Mouse (Mus musculus) megakaryocyte-erythroid progenitor cell, adult 5-6 weeks (primary cell): ENCODE results near the gene Arhgef1. TPM values are rescaled to one million over a fixed set of nuclear protein-coding genes. Genes with fewer than 3 reads are reported as not detected.
A peak's percentile ranks its signal among the peaks of the same experiment; 100 is the strongest.

Experiments used
- ATAC-seq: replicated peaks from 2 replicates; pipeline ENCODE4 v1.8.0; 2016; ENCODE audit warnings: mild to moderate bottlenecking, inconsistent platforms; ENCODE audit not compliant: severe bottlenecking, poor library complexity, low FRiP score, low TSS enrichment
- total RNA-seq, 2 experiments: library from RNA; stranded (forward) in 1 of 2; stranded (reverse) in 1 of 2; fragments of 200-1000, 215-1000 nt in 1 of 2; fragments of >200 nt in 1 of 2; fragmentation: Nextera tagmentation in 1 of 2; gene quantifications; 2 replicates each; pipeline ENCODE4 v1.2.3; 2014 to 2017

Gene Arhgef1
- total RNA-seq (2014; fragmentation: Nextera tagmentation) (104 and 120 TPM in 2 replicates), total RNA-seq (2017) (21.9 and 32.8 TPM in 2 replicates)

- 0 out of 2 replicates have a peak, but pooled peaks have one; percentile 24 for ATAC-seq
These were observed at the start of gene Arhgef1 for GRCm38 (mm10) chr7:24902630-24903443. Arhgef1 (plus strand) TSS chr7:24902912.

GRCm38 (mm10) chr7:24853233-24853563, 49.5 kb upstream of the Arhgef1 start:
- ATAC-seq = no peak

GRCm38 (mm10) chr7:24853695-24854094, 49.0 kb upstream of the Arhgef1 start:
- ATAC-seq = no peak

- no peak for ATAC-seq
These were observed 46.1 kb upstream of the Arhgef1 start for GRCm38 (mm10) chr7:24856460-24857120.

GRCm38 (mm10) chr7:24859234-24859633, 43.5 kb upstream of the Arhgef1 start:
- no peak for ATAC-seq

- no peak for ATAC-seq
These were observed 40.8 kb upstream of the Arhgef1 start, which contains the start of gene Gm9844 for GRCm38 (mm10) chr7:24861913-24862312. Gm9844 (plus strand) TSS chr7:24862213.

GRCm38 (mm10) chr7:24862853-24863252, 39.9 kb upstream of the Arhgef1 start:
- ATAC-seq = no peak

GRCm38 (mm10) chr7:24864156-24864555, 38.6 kb upstream of the Arhgef1 start:
- no peak for ATAC-seq

GRCm38 (mm10) chr7:24869080-24869479, 33.6 kb upstream of the Arhgef1 start:
- no peak for ATAC-seq

- ATAC-seq = no peak
These were observed 33.1 kb upstream of the Arhgef1 start, which contains the start of the genes Lypd4 and Dmrtc2 for GRCm38 (mm10) chr7:24869532-24870165. Lypd4 (minus strand) TSS chr7:24869941. Dmrtc2 (plus strand) TSS chr7:24870057.

GRCm38 (mm10) chr7:24877588-24877987, 25.1 kb upstream of the Arhgef1 start:
- ATAC-seq = no peak

GRCm38 (mm10) chr7:24879620-24880019, 23.1 kb upstream of the Arhgef1 start:
- ATAC-seq = no peak

- ATAC-seq = no peak
These were observed 20.1 kb upstream of the Arhgef1 start for GRCm38 (mm10) chr7:24882416-24883199.

- peak; percentile 89 for ATAC-seq
These were observed 18.6 kb upstream of the Arhgef1 start, which contains the start of gene Rps19 for GRCm38 (mm10) chr7:24883896-24884692. Rps19 (plus strand) TSS chr7:24884371.

- ATAC-seq = no peak
These were observed 17.9 kb upstream of the Arhgef1 start for GRCm38 (mm10) chr7:24884693-24885291.

GRCm38 (mm10) chr7:24885468-24886307, 17.0 kb upstream of the Arhgef1 start:
- ATAC-seq = no peak

GRCm38 (mm10) chr7:24886308-24886633, 16.4 kb upstream of the Arhgef1 start:
- no peak for ATAC-seq
